In the genomic region with DNA sequence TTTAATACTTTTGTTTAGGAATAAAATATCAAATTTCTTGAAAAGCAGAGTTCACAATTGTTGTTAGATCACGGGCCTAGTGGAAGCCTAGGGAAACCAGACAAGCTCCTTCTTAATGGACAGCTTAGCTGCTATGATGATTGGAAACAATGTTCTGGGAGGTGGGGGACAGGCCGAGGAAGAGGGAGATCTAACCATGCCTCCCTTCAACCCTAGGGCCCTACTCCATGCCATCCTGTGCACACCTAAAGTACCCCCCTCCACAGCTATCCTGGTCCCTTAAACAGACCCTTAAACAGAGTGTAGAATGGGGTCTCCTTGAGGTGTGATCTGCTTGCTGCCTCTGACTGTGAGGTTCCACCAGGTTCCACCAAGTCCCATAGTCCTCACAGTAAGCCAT, we compare ENCODE assay signal across 20 mouse cellular contexts. TPM values are rescaled to one million over a fixed set of nuclear protein-coding genes. Genes with fewer than 3 reads are reported as not detected.
"Had no signal": no experiment of that assay in that cellular context is flagged by ENCODE, and none has a peak within 500 bp of the region (broad histone marks: within the 10 kb centered on the region; RNA-seq: fewer than 3 reads in every experiment).

No protein-coding gene starts in this region.

- H3K4me1 ChIP-seq: liver, embryonic 13.5 days; liver, embryonic 15.5 days; lung, embryonic 15.5 days; midbrain, embryonic 12.5 days; neural tube, embryonic 12.5 days; stomach, embryonic 15.5 days had no signal

- ATAC-seq: liver, postnatal 0 days; lung, postnatal 0 days had no signal

- H3K9me3 ChIP-seq: liver, embryonic 13.5 days; liver, embryonic 15.5 days; lung, embryonic 15.5 days; megakaryocyte, embryonic 14.5 days; midbrain, embryonic 12.5 days; neural tube, embryonic 12.5 days; stomach, embryonic 15.5 days had no signal

- H3K27me3 ChIP-seq: liver, embryonic 13.5 days; liver, embryonic 15.5 days; lung, embryonic 15.5 days; megakaryocyte, embryonic 14.5 days; midbrain, embryonic 12.5 days; neural tube, embryonic 12.5 days; stomach, embryonic 15.5 days had no signal

- H3K9ac ChIP-seq: liver, embryonic 13.5 days; liver, embryonic 15.5 days; liver, postnatal 0 days; lung, embryonic 15.5 days; midbrain, embryonic 12.5 days; neural tube, embryonic 12.5 days; stomach, embryonic 15.5 days had no signal

- H3K36me3 ChIP-seq: liver, embryonic 13.5 days; liver, embryonic 15.5 days; lung, embryonic 15.5 days; midbrain, embryonic 12.5 days; neural tube, embryonic 12.5 days; stomach, embryonic 15.5 days had no signal

- DNase-seq: liver, embryonic 13.5 days; liver, postnatal 0 days; lung, postnatal 14 days; lung, postnatal 36 days; midbrain, embryonic 14.5 days; right cerebral cortex, postnatal 14 days; thymus, postnatal 4 days had no signal

- H3K4me2 ChIP-seq: liver, embryonic 13.5 days; liver, embryonic 15.5 days; lung, embryonic 15.5 days; midbrain, embryonic 12.5 days; neural tube, embryonic 12.5 days; stomach, embryonic 15.5 days had no signal

- H3K27ac ChIP-seq: liver, embryonic 13.5 days; liver, embryonic 15.5 days; lung, embryonic 15.5 days; macrophage; midbrain, embryonic 12.5 days; neural tube, embryonic 12.5 days; stomach, embryonic 15.5 days had no signal

- H3K4me3 ChIP-seq: liver, embryonic 13.5 days; liver, embryonic 15.5 days; lung, embryonic 15.5 days; megakaryocyte, embryonic 14.5 days; midbrain, embryonic 12.5 days; neural tube, embryonic 12.5 days; stomach, embryonic 15.5 days had no signal

RNA-seq across cellular contexts. Expression of gene Clec2g, which starts 38.0 kb away (rescaled TPM):
- total RNA-seq: megakaryocyte progenitor cell, adult 5-6 weeks; midbrain, postnatal 0 days; neutrophil, adult 5-6 weeks had no signal
- polyA plus RNA-seq: liver, embryonic 13.5 days; liver, embryonic 15.5 days; liver, postnatal 0 days; lung, embryonic 15.5 days; lung, postnatal 0 days; macrophage; midbrain, embryonic 12.5 days; midbrain, embryonic 14.5 days; midbrain, postnatal 0 days; neural tube, embryonic 12.5 days; neural tube, embryonic 14.5 days; testis, adult 2 months had no signal
